Mouse (Mus musculus): ENCODE measurements around the gene Apmap. TPM values are rescaled to one million over a fixed set of nuclear protein-coding genes. Genes with fewer than 3 reads are reported as not detected.

Gene Apmap
- polyA plus RNA-seq (2014; fragmentation: Illumina TruSeq; extraction: RNeasy Lipid Tissue Mini Kit (QIAGEN cat#74804)): 46.2 TPM

DNA sequence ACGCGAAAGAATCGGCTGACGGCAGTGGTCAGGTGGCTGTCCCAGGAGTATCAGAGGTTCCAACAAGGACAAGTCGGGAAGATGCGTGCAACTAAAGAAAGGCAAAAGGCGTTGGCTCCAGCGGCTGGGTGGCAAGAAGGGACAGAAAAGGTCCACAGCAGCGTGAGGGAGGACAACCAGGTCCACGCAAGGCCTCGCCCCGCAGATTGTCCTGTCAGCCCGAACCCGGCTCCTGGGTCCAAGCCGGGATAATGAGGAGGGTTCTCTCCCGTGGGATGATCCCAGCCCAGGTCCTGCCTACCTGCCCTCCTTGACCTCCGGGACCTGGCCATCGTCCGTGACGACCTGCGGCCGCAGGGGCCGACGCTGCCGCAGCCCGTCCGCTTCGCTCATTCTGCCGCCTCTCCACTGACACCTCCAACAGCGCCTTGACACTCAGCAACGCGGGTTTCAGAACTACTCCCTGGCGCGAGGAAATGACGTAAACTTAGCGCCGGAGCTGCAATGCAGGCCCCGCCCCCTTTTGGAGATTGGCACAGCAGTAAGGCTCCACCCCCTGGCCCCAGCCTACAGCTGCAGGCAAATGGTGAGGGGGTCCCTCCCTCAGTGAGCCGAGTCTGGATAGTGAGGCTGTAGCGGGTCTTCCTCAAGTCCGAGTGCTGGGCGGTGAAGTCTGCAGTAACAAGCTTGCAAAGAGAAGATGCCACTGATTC, at the start of gene Apmap:
TSS of gene Apmap (minus strand) at position 481 of the 713 bp plus-strand sequence.

DNA sequence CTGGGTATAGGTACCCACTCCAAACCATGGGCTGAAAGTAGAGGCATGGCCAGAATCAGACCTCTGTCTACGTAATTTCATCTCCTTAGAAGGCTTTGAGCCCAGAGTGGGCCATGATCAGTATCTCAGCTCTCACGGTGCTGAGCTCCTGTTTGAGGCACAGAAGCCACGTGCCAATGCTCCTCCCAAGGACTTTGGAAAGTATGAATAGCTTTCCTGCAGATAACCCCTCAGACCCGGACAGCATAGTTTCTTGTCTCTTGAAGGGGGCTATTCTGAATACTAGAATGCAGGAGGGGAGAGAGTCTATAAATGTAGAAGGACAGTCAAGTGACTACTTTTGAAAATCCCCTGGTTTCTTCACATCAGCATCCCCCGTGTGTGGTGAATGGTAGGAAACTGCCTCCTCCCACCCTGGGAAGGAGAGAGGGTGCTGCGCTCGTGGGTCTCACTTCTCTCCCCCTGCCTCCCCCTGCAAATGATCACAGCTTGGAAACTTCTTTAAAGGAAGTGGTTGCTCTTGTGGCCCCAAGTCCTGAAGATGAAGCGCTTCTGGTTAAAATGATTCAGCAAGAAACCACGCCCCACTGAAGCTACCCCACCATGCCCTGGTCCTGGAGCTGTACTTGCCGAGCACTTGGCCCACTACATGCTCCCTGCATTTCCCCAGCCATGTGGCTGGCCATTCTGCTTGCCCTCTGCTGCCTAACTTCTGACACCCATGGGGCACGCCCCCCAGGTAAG, 38.3 kb downstream of the Apmap start, which contains the start of gene Cst7:
TSS of gene Cst7 (plus strand) at position 569 of the 744 bp plus-strand sequence.

Other genes with a start within 250 kb of the Apmap start
- gene 3300002I08Rik, start 245.8 kb downstream of the Apmap start, polyA plus RNA-seq (2014; fragmentation: Illumina TruSeq; extraction: RNeasy Lipid Tissue Mini Kit (QIAGEN cat#74804)): 20.9 TPM
- 44.0 TPM for gene Zfp442, start 157.1 kb downstream of the Apmap start, polyA plus RNA-seq (2014; fragmentation: Illumina TruSeq; extraction: RNeasy Lipid Tissue Mini Kit (QIAGEN cat#74804))
- 10.7 TPM for gene Zfp345, start 123.5 kb downstream of the Apmap start, polyA plus RNA-seq (2014; fragmentation: Illumina TruSeq; extraction: RNeasy Lipid Tissue Mini Kit (QIAGEN cat#74804))
- not detected for gene Cst7, start 38.2 kb downstream of the Apmap start, polyA plus RNA-seq (2014; fragmentation: Illumina TruSeq; extraction: RNeasy Lipid Tissue Mini Kit (QIAGEN cat#74804))
- gene Acss1, start 59.9 kb upstream of the Apmap start, polyA plus RNA-seq (2014; fragmentation: Illumina TruSeq; extraction: RNeasy Lipid Tissue Mini Kit (QIAGEN cat#74804)): 10.3 TPM
- not detected for gene Vsx1, start 80.8 kb upstream of the Apmap start, polyA plus RNA-seq (2014; fragmentation: Illumina TruSeq; extraction: RNeasy Lipid Tissue Mini Kit (QIAGEN cat#74804))
- gene Entpd6, start 140.5 kb upstream of the Apmap start, polyA plus RNA-seq (2014; fragmentation: Illumina TruSeq; extraction: RNeasy Lipid Tissue Mini Kit (QIAGEN cat#74804)): 1.8 TPM
- gene Pygb, start 178.2 kb upstream of the Apmap start, polyA plus RNA-seq (2014; fragmentation: Illumina TruSeq; extraction: RNeasy Lipid Tissue Mini Kit (QIAGEN cat#74804)): 23.2 TPM